Mouse (Mus musculus): ENCODE results near the gene March10. TPM values are rescaled to one million over a fixed set of nuclear protein-coding genes. Genes with fewer than 3 reads are reported as not detected.

The March10 gene
- total and polyA plus RNA-seq, 3 experiments = 0.05 TPM; not detected in 2

DNA sequence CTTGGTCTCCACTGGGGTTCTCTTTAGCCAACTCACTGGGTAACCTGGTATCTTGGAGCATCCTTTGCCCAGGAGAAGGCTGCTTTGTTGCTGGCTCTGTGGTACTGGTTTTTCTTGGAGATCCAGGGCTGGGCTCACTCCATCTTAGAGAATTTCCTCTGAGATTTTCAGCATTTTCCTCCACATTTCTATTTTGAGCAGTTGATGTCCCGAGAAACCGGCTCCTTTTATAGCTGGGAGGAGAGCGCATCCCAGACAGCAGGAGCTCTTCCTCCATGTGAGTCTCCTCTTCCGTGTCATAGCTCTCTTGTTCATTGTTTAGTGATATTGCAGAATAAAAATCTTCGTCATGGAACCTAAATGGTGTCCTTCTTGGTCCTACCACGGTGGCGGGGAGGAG is 66.2 kb downstream of the March10 start:
- Histone ChIP-seq H3K27me3 (ENCODE audit: insufficient read depth, low read length) (peaks cover 16% of the 10 kb centered on the region), H3K4me1 (ENCODE audit: insufficient read depth, low read depth, low read length) (peaks cover 6% of the 10 kb centered on the region), H3K9me3 (replicated peaks) (no peaks in the 10 kb centered on the region), H3K36me3 (replicated peaks) (no peaks in the 10 kb centered on the region), H3K4me3 (ENCODE audit: low read depth, low read length) (no peak overlapping the region)
- DNase-seq (ENCODE audit: low spot score) (no peak), ATAC-seq (ENCODE audit: extremely low read depth, insufficient number of reproducible peaks, low FRiP score, poor library complexity, severe bottlenecking) (no peak)
- TF ChIP-seq CTCF (IDR thresholded peaks at IDR 0.05; ENCODE audit: low read depth, low read length) = no peak
- no peak for TF ChIP-seq TAL1 (conservative IDR thresholded peaks at IDR 0.05; ENCODE audit: low read depth, low read length)
- no peak for TF ChIP-seq GATA1 (IDR thresholded peaks at IDR 0.05; ENCODE audit: borderline replicate concordance, low read length)

DNA sequence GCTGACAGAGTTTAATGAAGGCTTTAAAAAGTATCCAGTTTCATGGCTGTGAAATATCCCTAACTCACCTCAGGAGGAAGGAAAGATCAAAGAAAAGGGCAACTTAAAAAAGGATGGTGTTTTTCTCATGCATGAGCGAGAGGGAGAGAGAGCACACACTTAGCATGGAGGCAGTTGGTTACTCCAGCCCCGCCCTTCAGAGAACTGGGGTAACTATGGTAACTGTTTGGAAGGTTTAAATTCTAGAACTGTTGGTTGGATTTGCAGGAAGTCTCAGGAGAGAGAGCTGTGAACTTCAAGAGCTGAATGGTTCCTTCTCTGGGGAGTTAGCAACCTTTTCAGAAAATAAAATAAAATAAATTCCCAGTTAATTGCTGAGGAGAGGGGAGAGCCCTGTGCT is 67.9 kb downstream of the March10 start:
- Histone ChIP-seq H3K36me3 (replicated peaks) (no peaks in the 10 kb centered on the region), H3K4me3 (ENCODE audit: low read depth, low read length) (no peak overlapping the region), H3K9me3 (replicated peaks) (peaks cover 5% of the 10 kb centered on the region; the same call in 1 of the 2 replicates), H3K4me1 (ENCODE audit: insufficient read depth, low read depth, low read length) (peaks cover 6% of the 10 kb centered on the region), H3K27me3 (ENCODE audit: insufficient read depth, low read length) (peaks cover 13% of the 10 kb centered on the region)
- no peak for DNase-seq (ENCODE audit: low spot score)
- TF ChIP-seq TAL1 (conservative IDR thresholded peaks at IDR 0.05; ENCODE audit: low read depth, low read length) = no peak
- TF ChIP-seq CTCF (IDR thresholded peaks at IDR 0.05; ENCODE audit: low read depth, low read length) = no peak
- no peak for TF ChIP-seq GATA2 (IDR thresholded peaks at IDR 0.05; ENCODE audit: borderline replicate concordance, low read depth, low read length)
- no peak for TF ChIP-seq GATA1 (IDR thresholded peaks at IDR 0.05; ENCODE audit: borderline replicate concordance, low read length)
- no peak for TF ChIP-seq POLR2AphosphoS5 (IDR thresholded peaks at IDR 0.05; ENCODE audit: insufficient replicate concordance, low read depth, low read length)
- ATAC-seq (ENCODE audit: extremely low read depth, insufficient number of reproducible peaks, low FRiP score, poor library complexity, severe bottlenecking) = no peak

DNA sequence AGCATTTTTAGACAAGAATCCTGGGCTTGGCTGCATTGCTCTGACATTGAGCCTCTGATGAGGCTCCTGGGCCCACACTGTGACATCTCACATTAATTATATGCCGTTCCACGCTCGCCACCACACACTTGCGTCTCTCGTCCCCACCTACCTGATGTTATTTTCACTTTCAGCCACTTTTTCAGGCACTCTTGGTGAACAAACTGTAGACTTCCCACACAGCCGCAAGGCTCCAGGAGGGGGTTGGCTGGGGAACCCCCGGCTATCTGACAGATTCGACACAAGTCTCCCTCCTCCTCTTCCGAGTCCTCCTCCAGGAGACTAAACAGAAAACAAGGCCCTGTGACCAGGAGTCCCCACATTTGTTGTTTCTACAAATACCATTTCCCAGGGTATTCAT is 71.3 kb downstream of the March10 start:
- H3K9me3 ChIP-seq (replicated peaks) = peaks cover 5% of the 10 kb centered on the region; the same call in 1 of the 2 replicates
- ATAC-seq (ENCODE audit: extremely low read depth, insufficient number of reproducible peaks, low FRiP score, poor library complexity, severe bottlenecking) = no peak
- no peak for DNase-seq (ENCODE audit: low spot score)
- H3K36me3 ChIP-seq (replicated peaks) = no peaks in the 10 kb centered on the region
- H3K4me3 ChIP-seq (ENCODE audit: low read depth, low read length) = no peak overlapping the region
- H3K27me3 ChIP-seq (ENCODE audit: insufficient read depth, low read length) = peaks cover 17% of the 10 kb centered on the region
- no peaks in the 10 kb centered on the region for H3K4me1 ChIP-seq (ENCODE audit: insufficient read depth, low read depth, low read length)
- TF ChIP-seq TAL1 (conservative IDR thresholded peaks at IDR 0.05; ENCODE audit: low read depth, low read length) = no peak
- TF ChIP-seq CTCF (IDR thresholded peaks at IDR 0.05; ENCODE audit: low read depth, low read length) = no peak
- no peak for TF ChIP-seq GATA1 (IDR thresholded peaks at IDR 0.05; ENCODE audit: borderline replicate concordance, low read length)
- TF ChIP-seq GATA2 (IDR thresholded peaks at IDR 0.05; ENCODE audit: borderline replicate concordance, low read depth, low read length) = no peak
- no peak for TF ChIP-seq POLR2AphosphoS5 (IDR thresholded peaks at IDR 0.05; ENCODE audit: insufficient replicate concordance, low read depth, low read length)

DNA sequence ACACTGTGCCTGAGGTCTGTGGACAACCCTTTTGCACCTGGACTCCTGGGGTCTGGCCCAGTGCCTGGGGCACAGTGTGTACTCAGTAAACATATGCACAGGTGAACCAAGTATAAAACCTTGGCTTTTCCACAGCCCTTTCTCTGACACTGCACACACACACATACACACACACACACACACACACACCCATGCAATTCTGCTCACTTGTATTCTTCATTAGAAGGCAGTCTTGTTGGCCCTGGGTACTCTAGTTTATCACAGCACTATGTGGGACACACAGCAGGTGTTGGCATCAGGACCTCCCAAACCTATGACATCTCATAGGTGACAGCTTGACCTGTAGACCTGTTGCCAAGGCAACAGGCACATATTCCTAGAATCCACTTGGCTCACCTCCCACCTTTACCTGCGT is 80.7 kb downstream of the March10 start:
- H3K9me3 ChIP-seq (replicated peaks) = no peaks in the 10 kb centered on the region
- DNase-seq (ENCODE audit: low spot score) = no peak
- peaks cover 38% of the 10 kb centered on the region for H3K4me1 ChIP-seq (ENCODE audit: insufficient read depth, low read depth, low read length)
- H3K27me3 ChIP-seq (ENCODE audit: insufficient read depth, low read length) = peaks cover 56% of the 10 kb centered on the region
- TF ChIP-seq CTCF (IDR thresholded peaks at IDR 0.05; ENCODE audit: low read depth, low read length) (no peak), TAL1 (conservative IDR thresholded peaks at IDR 0.05; ENCODE audit: low read depth, low read length) (no peak), POLR2AphosphoS5 (IDR thresholded peaks at IDR 0.05; ENCODE audit: insufficient replicate concordance, low read depth, low read length) (no peak), GATA1 (IDR thresholded peaks at IDR 0.05; ENCODE audit: borderline replicate concordance, low read length) (no peak), GATA2 (IDR thresholded peaks at IDR 0.05; ENCODE audit: borderline replicate concordance, low read depth, low read length) (no peak)
- H3K36me3 ChIP-seq (replicated peaks) = no peaks in the 10 kb centered on the region
- no peak for ATAC-seq (ENCODE audit: extremely low read depth, insufficient number of reproducible peaks, low FRiP score, poor library complexity, severe bottlenecking)
- no peak overlapping the region for H3K4me3 ChIP-seq (ENCODE audit: low read depth, low read length)

DNA sequence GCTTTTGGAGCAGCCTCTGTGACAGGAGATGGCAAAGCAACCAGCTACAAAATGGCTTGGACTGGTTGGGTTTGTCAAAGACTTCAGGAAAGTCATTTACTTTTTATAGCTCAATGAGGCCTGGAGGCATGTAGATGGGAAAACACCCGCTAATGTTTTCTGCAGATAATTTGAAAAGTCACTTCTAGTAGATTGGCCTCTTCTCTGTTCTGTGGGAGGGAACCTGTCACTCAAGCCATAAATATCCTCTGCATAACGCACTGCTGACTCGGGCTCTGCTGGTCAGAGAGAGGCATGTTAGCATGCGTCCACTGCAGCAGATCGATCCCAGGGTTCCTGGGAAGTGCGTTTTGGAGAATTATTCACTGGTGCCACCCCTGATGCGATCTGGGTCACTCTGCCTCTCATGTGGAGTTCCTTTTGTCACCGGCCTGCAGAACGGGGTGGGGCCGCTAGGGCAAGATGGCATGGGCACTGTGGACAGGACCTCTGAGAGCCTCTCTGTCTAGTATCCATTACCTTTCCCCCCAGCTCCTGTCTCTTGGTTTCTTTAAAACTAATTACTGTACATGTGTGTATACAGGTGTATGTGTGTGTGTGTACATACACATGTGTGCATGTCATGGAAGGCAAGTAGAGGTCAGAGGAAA is 81.9 kb downstream of the March10 start:
- Histone ChIP-seq H3K9me3 (replicated peaks) (no peaks in the 10 kb centered on the region), H3K4me3 (ENCODE audit: low read depth, low read length) (no peak overlapping the region), H3K4me1 (ENCODE audit: insufficient read depth, low read depth, low read length) (peaks cover 38% of the 10 kb centered on the region), H3K27me3 (ENCODE audit: insufficient read depth, low read length) (peaks cover 53% of the 10 kb centered on the region), H3K36me3 (replicated peaks) (no peaks in the 10 kb centered on the region)
- no peak for TF ChIP-seq GATA2 (IDR thresholded peaks at IDR 0.05; ENCODE audit: borderline replicate concordance, low read depth, low read length)
- 0 out of 2 replicates have a peak, but pooled peaks have one; percentile 19 for ATAC-seq (ENCODE audit: extremely low read depth, insufficient number of reproducible peaks, low FRiP score, poor library complexity, severe bottlenecking)
- no peak for DNase-seq (ENCODE audit: low spot score)

DNA sequence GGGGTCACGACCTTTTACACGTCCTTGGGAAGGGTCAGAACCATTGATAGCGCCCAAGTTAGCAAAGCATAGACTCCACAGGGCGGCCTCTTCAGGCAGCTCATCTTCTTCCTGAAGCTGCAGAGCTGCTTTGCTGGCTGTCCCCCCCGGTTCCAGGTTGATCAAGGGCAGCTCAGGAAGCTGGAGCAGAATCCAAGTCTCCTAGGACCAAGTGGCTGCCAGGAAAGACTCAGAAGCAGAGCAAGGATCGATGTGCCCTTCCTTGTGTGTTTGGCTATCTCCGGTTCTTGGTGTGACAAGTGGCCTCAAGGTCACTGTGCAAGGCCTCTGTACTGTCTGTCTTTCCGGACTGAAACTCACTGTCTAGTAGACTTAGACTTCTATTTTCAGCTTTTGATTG is 82.7 kb downstream of the March10 start:
- Histone ChIP-seq H3K4me3 (ENCODE audit: low read depth, low read length) (no peak overlapping the region), H3K9me3 (replicated peaks) (no peaks in the 10 kb centered on the region), H3K4me1 (ENCODE audit: insufficient read depth, low read depth, low read length) (peaks cover 41% of the 10 kb centered on the region), H3K27me3 (ENCODE audit: insufficient read depth, low read length) (peaks cover 48% of the 10 kb centered on the region), H3K36me3 (replicated peaks) (no peaks in the 10 kb centered on the region)
- DNase-seq (ENCODE audit: low spot score) (no peak), ATAC-seq (ENCODE audit: extremely low read depth, insufficient number of reproducible peaks, low FRiP score, poor library complexity, severe bottlenecking) (no peak)
- TF ChIP-seq POLR2AphosphoS5 (IDR thresholded peaks at IDR 0.05; ENCODE audit: insufficient replicate concordance, low read depth, low read length) (no peak), GATA2 (IDR thresholded peaks at IDR 0.05; ENCODE audit: borderline replicate concordance, low read depth, low read length) (no peak), GATA1 (IDR thresholded peaks at IDR 0.05; ENCODE audit: borderline replicate concordance, low read length) (no peak), TAL1 (conservative IDR thresholded peaks at IDR 0.05; ENCODE audit: low read depth, low read length) (no peak), CTCF (IDR thresholded peaks at IDR 0.05; ENCODE audit: low read depth, low read length) (no peak)
